Mouse (Mus musculus) midbrain, embryonic 11.5 days (tissue): Measurements from ENCODE around the gene Pfkfb3. TPM values are rescaled to one million over a fixed set of nuclear protein-coding genes. Genes with fewer than 3 reads are reported as not detected.

Experiments used
- ATAC-seq: fragments of 200-750 bp; cut with Nextera tagmentation; 2 replicates; pipeline ENCODE4 v1.8.0; 2017; ENCODE audit warnings: moderate TSS enrichment, moderate library complexity; ENCODE audit not compliant: low FRiP score
- DNase-seq: peaks from one replicate; pipeline ENCODE4 v3.0.0; 2015; ENCODE audit warnings: low spot score; ENCODE audit errors: missing footprints
- H3K27ac ChIP-seq: fragments of 300-500 bp; sonication (generic); 2 replicates; pipeline ENCODE4 v1.5.1; 2014; ENCODE audit warnings: low read depth, low read length
- H3K27me3 ChIP-seq: fragments of 300-500 bp; sonication (generic); 2 replicates; pipeline ENCODE4 v1.6.1; 2014; ENCODE audit warnings: mild to moderate bottlenecking, low read length, moderate library complexity, mixed read lengths; ENCODE audit not compliant: control insufficient read depth, insufficient read depth
- H3K36me3 ChIP-seq: fragments of 300-500 bp; sonication (generic); 2 replicates; pipeline ENCODE4 v1.6.1; 2014; ENCODE audit warnings: mild to moderate bottlenecking, low read length, moderate library complexity, mixed read lengths; ENCODE audit not compliant: control insufficient read depth, insufficient read depth
- H3K4me1 ChIP-seq: fragments of 300-500 bp; sonication (generic); 2 replicates; pipeline ENCODE4 v1.6.1; 2014; ENCODE audit warnings: low read length; ENCODE audit not compliant: control insufficient read depth, insufficient read depth
- H3K4me2 ChIP-seq: fragments of 300-500 bp; sonication (generic); 2 replicates; pipeline ENCODE4 v1.6.1; 2014; ENCODE audit warnings: mild to moderate bottlenecking, moderate library complexity
- H3K4me3 ChIP-seq: fragments of 300-500 bp; sonication (generic); 2 replicates; pipeline ENCODE4 v1.5.1; 2014; ENCODE audit warnings: low read depth, low read length
- H3K9ac ChIP-seq: fragments of 300-500 bp; sonication (generic); 2 replicates; pipeline ENCODE4 v1.6.1; 2014; ENCODE audit warnings: low read length
- H3K9me3 ChIP-seq: fragments of 300-500 bp; sonication (generic); 2 replicates; pipeline ENCODE4 v1.6.1; 2016; ENCODE audit warnings: low read length; ENCODE audit not compliant: control insufficient read depth
- WGBS: fragments of 180-500 bp; shearing (Covaris S2); extraction: QIAGEN DNeasy Blood & Tissue Kit; methylation state at CpG from one replicate; pipeline ENCODE4 v1.1.7; 2014; 5-methylcytosine and 5-hydroxymethylcytosine counted together
- polyA plus RNA-seq: library from polyadenylated mRNA; unstranded; fragments of >200 nt; fragmentation: Nextera tagmentation; extraction: Ambion mirVana; gene quantifications from 2 replicates; pipeline ENCODE4 v1.2.1, GENCODE M21; 2014

The Pfkfb3 gene
- polyA plus RNA-seq, 1 experiment from 2014 or later, result 13.8 TPM

GRCm38 (mm10) chr2:11445722-11446121, 108.2 kb downstream of the Pfkfb3 start:
- no peaks in the 10 kb centered on the region for H3K4me1 ChIP-seq

GRCm38 (mm10) chr2:11441864-11442263, 112.0 kb downstream of the Pfkfb3 start:
- H3K27ac ChIP-seq, result no peak overlapping the region
- no peaks in the 10 kb centered on the region for H3K36me3 ChIP-seq
- WGBS, result 77% methylated on average over 4 of the region's 4 CpGs
- no peak for ATAC-seq
- no peaks in the 10 kb centered on the region for H3K9me3 ChIP-seq
- no peak overlapping the region for H3K9ac ChIP-seq
- no peak overlapping the region for H3K4me2 ChIP-seq
- no peaks in the 10 kb centered on the region for H3K4me1 ChIP-seq
- H3K4me3 ChIP-seq, result no peak overlapping the region
- no peak for DNase-seq
- H3K27me3 ChIP-seq, result no peaks in the 10 kb centered on the region

More at GRCm38 (mm10) chr2:11445722-11446121, 108.2 kb downstream of the Pfkfb3 start:
- Histone ChIP-seq H3K27me3 (no peaks in the 10 kb centered on the region), H3K27ac (no peak overlapping the region), H3K4me2 (no peak overlapping the region), H3K9ac (no peak overlapping the region), H3K4me3 (no peak overlapping the region), H3K36me3 (no peaks in the 10 kb centered on the region), H3K9me3 (no peaks in the 10 kb centered on the region)
- WGBS, result 75% methylated on average over 3 of the region's 3 CpGs
- DNase-seq, result no peak
- ATAC-seq, result no peak

DNA sequence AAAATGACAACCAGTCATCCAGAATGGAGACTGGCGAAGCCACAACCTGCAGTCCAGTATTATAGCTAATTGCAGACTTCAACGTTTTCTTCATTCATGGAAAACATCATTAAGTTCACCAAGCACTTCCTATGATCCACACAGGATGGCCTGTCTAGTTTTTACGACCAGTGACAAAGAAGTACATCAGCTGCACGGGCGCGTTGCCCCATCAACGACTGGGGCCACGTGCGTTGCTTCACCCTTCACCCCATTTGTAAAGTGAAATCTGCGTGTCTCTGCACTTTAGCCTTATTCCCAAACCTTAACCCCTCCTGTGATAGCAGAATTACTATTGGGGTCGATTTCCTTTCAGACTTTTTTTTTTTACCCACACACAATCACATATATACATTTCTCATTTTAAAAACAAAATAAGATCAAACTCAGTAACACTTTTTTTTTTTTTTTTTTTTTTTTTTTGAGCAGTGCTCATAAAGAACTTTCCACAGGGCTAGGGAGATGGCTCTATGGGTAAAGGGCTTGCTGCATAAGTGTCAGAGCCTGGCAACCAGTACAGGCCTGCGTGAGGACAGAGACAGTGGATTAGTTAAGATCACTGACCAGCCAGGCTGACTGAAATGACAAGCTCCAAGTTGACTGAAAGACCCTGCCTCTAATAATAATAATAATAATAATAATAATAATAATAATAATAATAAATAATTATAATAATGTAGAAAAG, 115.5 kb downstream of the Pfkfb3 start:
- H3K27me3 ChIP-seq, result no peaks in the 10 kb centered on the region
- DNase-seq, result no peak
- H3K4me3 ChIP-seq, result no peak overlapping the region
- no peaks in the 10 kb centered on the region for H3K9me3 ChIP-seq
- H3K9ac ChIP-seq, result no peak overlapping the region
- no peak for ATAC-seq
- no peaks in the 10 kb centered on the region for H3K4me1 ChIP-seq
- WGBS, result 83% methylated on average over 12 of the region's 12 CpGs
- H3K4me2 ChIP-seq, result no peak overlapping the region
- no peaks in the 10 kb centered on the region for H3K36me3 ChIP-seq
- no peak overlapping the region for H3K27ac ChIP-seq

- DNase-seq (no peak), ATAC-seq (no peak)
- 94% methylated on average over 11 of the region's 11 CpGs for WGBS
- Histone ChIP-seq H3K4me3 (no peak overlapping the region), H3K4me1 (no peaks in the 10 kb centered on the region), H3K9me3 (no peaks in the 10 kb centered on the region), H3K27me3 (no peaks in the 10 kb centered on the region), H3K27ac (no peak overlapping the region), H3K36me3 (no peaks in the 10 kb centered on the region), H3K4me2 (no peak overlapping the region), H3K9ac (no peak overlapping the region)
Measured at GRCm38 (mm10) chr2:11436353-11436752, 117.5 kb downstream of the Pfkfb3 start.

- no peaks in the 10 kb centered on the region for H3K36me3 ChIP-seq
- no peak for DNase-seq
- 87% methylated on average over 5 of the region's 5 CpGs for WGBS
- no peak for ATAC-seq
- H3K27ac ChIP-seq, result no peak overlapping the region
- no peaks in the 10 kb centered on the region for H3K27me3 ChIP-seq
- H3K4me3 ChIP-seq, result no peak overlapping the region
- no peak overlapping the region for H3K9ac ChIP-seq
- H3K4me1 ChIP-seq, result no peaks in the 10 kb centered on the region
- no peak overlapping the region for H3K4me2 ChIP-seq
- no peaks in the 10 kb centered on the region for H3K9me3 ChIP-seq
Measured at GRCm38 (mm10) chr2:11433353-11433752, 120.5 kb downstream of the Pfkfb3 start.

- Histone ChIP-seq H3K4me3 (no peak overlapping the region), H3K27me3 (no peaks in the 10 kb centered on the region), H3K36me3 (no peaks in the 10 kb centered on the region), H3K4me2 (no peak overlapping the region), H3K27ac (no peak overlapping the region), H3K9ac (no peak overlapping the region), H3K4me1 (no peaks in the 10 kb centered on the region), H3K9me3 (no peaks in the 10 kb centered on the region)
- no peak for DNase-seq
- WGBS, result 66% methylated on average over 3 of the region's 3 CpGs
- ATAC-seq, result peak; percentile 54; the same call in 1 of the 2 replicates
Measured at GRCm38 (mm10) chr2:11429538-11429937, 124.3 kb downstream of the Pfkfb3 start.

DNA sequence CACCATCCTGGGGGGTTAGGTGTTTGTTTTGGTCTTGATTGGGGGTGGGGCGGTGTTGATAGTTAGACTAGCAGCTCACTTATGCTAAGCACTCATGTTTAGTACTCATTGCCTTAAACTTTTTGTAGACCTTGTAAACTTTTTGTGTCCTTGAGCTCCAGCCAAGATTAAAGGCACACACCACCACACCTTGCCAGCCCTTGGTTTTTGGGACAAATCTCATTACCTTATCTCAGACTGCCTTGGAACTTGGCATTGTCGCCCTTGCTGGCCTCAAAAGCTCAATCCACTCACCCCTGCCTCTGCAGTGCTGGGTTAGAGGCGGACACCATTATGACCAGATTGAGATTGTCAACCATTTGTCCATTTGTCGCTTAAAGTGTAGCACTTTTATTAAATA, 125.3 kb downstream of the Pfkfb3 start:
- 84% methylated on average over 4 of the region's 4 CpGs for WGBS
- Histone ChIP-seq H3K27ac (no peak overlapping the region), H3K9ac (no peak overlapping the region), H3K4me1 (no peaks in the 10 kb centered on the region), H3K27me3 (no peaks in the 10 kb centered on the region), H3K36me3 (no peaks in the 10 kb centered on the region), H3K4me3 (no peak overlapping the region), H3K9me3 (no peaks in the 10 kb centered on the region), H3K4me2 (no peak overlapping the region)
- no peak for DNase-seq
- no peak for ATAC-seq

DNA sequence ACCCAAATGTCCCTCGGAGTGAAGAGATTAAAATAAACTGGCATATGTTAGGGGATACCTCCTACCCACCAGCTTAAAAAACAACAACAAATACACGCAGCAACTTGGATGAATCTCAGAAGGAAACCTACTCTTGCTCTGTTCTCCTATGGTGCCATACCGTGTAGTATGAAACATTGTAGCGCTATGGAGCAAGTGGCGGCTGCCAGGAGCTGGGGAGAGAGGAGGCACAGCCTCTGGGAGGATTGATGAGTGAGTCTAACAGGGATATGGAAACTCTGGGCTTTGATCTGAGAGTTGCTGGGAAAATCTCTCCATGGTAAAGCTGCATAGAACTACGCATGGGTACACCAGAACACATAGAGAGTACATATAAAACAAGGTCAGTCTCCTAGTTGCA, 126.3 kb downstream of the Pfkfb3 start:
- ATAC-seq (no peak), DNase-seq (no peak)
- H3K36me3 ChIP-seq, result no peaks in the 10 kb centered on the region
- H3K9me3 ChIP-seq, result no peaks in the 10 kb centered on the region
- H3K27ac ChIP-seq, result no peak overlapping the region
- H3K4me1 ChIP-seq, result no peaks in the 10 kb centered on the region
- no peaks in the 10 kb centered on the region for H3K27me3 ChIP-seq
- H3K4me3 ChIP-seq, result no peak overlapping the region
- WGBS, result 89% methylated on average over 6 of the region's 6 CpGs
- H3K4me2 ChIP-seq, result no peak overlapping the region
- H3K9ac ChIP-seq, result no peak overlapping the region

GRCm38 (mm10) chr2:11426379-11426778, 127.5 kb downstream of the Pfkfb3 start:
- H3K4me3 ChIP-seq, result no peak overlapping the region
- no peak overlapping the region for H3K4me2 ChIP-seq
- no peak for ATAC-seq
- no peak for DNase-seq
- no peaks in the 10 kb centered on the region for H3K9me3 ChIP-seq
- H3K27me3 ChIP-seq, result no peaks in the 10 kb centered on the region
- H3K27ac ChIP-seq, result no peak overlapping the region
- H3K4me1 ChIP-seq, result no peaks in the 10 kb centered on the region
- no peak overlapping the region for H3K9ac ChIP-seq
- 68% methylated on average over 3 of the region's 3 CpGs for WGBS
- no peaks in the 10 kb centered on the region for H3K36me3 ChIP-seq
